In the genomic region with DNA sequence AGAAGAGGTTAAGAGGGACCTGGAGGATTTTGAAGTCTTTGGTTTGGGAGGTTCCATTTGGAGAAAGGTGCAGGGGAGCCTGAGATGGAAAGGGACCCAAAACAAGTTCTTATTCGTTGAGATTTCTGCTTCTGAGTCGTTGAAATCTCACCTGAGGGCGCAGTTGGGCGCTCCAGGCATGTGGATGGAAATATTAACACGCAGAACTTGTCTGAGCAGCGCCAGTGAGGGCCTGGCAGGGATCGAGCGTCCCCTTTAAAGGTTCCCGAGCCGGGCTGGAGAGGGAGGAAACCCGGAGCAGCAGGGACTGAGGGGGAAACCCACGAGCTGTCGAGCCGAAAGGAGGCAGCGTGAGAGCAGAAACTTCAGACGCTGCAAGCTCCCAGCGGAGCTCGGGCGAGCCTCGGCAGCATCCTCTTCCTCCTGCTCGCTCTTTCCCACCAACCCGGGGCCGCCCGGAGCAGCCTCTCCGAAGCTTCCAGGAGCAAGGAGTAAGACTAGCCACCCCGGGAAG, we compare ENCODE assay signal across 7 mouse cellular contexts.
A peak's percentile ranks its signal among the peaks of the same experiment; 100 is the strongest.
DNase-seq lines count a peak whose midpoint lies in the region; ATAC-seq lines count a peak whose summit lies in the region.

No protein-coding gene starts in this region.

- peak overlapping the region; percentile 72 for H3K9ac ChIP-seq in heart, embryonic 12.5 days
- H3K9ac ChIP-seq in kidney, embryonic 16.5 days (replicated peaks; ENCODE audit: low read length), result peak overlapping the region; percentile 87

- H3K27me3 ChIP-seq in heart, embryonic 12.5 days (replicated peaks), result no peaks in the 10 kb centered on the region
- H3K27me3 ChIP-seq in kidney, embryonic 16.5 days (ENCODE audit: insufficient read depth, low read length), result no peaks in the 10 kb centered on the region

- no peaks in the 10 kb centered on the region; the same call in 1 of the 2 replicates for H3K36me3 ChIP-seq in heart, embryonic 12.5 days
- 0 out of 2 replicates have a peak, but pooled peaks cover 3% of the 10 kb centered on the region for H3K36me3 ChIP-seq in kidney, embryonic 16.5 days (ENCODE audit: insufficient read depth, low read length)

- H3K4me3 ChIP-seq in heart, embryonic 12.5 days, result peak overlapping the region; percentile 66
- H3K4me3 ChIP-seq in kidney, embryonic 16.5 days (ENCODE audit: low read length), result peak overlapping the region; percentile 90

- H3K27ac ChIP-seq in heart, embryonic 12.5 days (ENCODE audit: poor library complexity, severe bottlenecking), result peak overlapping the region; percentile 85
- H3K27ac ChIP-seq in kidney, embryonic 16.5 days (ENCODE audit: low read length), result peak overlapping the region; percentile 99

- H3K4me1 ChIP-seq in heart, embryonic 12.5 days (replicated peaks), result peaks cover 13% of the 10 kb centered on the region; the same call in 1 of the 2 replicates
- peaks cover 24% of the 10 kb centered on the region for H3K4me1 ChIP-seq in kidney, embryonic 16.5 days (ENCODE audit: insufficient read depth, low read length)

- DNase-seq in cerebellum, adult 11 months, result peak; percentile 63
- DNase-seq in fibroblast of lung, adult 2 months (ENCODE audit: low read depth), result peak; percentile 77
- DNase-seq in liver, result peak; percentile 67
- peak; percentile 90 for DNase-seq in neural tube, embryonic 10.5 days (ENCODE audit: extremely low spot score, low spot score)
- DNase-seq in thymus, postnatal 14 days, result peak; percentile 17

- H3K9me3 ChIP-seq in heart, embryonic 12.5 days (replicated peaks), result no peaks in the 10 kb centered on the region
- H3K9me3 ChIP-seq in kidney, embryonic 16.5 days (ENCODE audit: low read length), result no peaks in the 10 kb centered on the region

- peak overlapping the region; percentile 75 for H3K4me2 ChIP-seq in heart, embryonic 12.5 days
- H3K4me2 ChIP-seq in kidney, embryonic 16.5 days (replicated peaks; ENCODE audit: low read depth, low read length), result peak overlapping the region; percentile 86

- peak; percentile 79 for ATAC-seq in heart, embryonic 12.5 days (ENCODE audit: insufficient number of reproducible peaks, low FRiP score)
- ATAC-seq in kidney, embryonic 16.5 days (ENCODE audit: low FRiP score, low TSS enrichment), result peak; percentile 94

- WGBS in heart, embryonic 12.5 days, result under 1% methylated on average over 26 of the region's 26 CpGs
- WGBS in kidney, embryonic 16.5 days, result under 1% methylated on average over 25 of the region's 26 CpGs

Comparison
In these comparisons a context has a peak if more than half of its experiments do, and no peak if none do; other contexts are left out.
1. Peak in every context shown above with its lines: DNase-seq, ATAC-seq, H3K4me3 ChIP-seq and H3K27ac ChIP-seq.
2. DNase-seq: peak in every context shown above with its lines; median percentile 90 in neural tube, embryonic 10.5 days; 77 in fibroblast of lung, adult 2 months; 67 in liver; 63 in cerebellum, adult 11 months; 17 in thymus, postnatal 14 days.